Mouse (Mus musculus) intestine, embryonic 14.5 days (tissue): Measurements from ENCODE around the gene Clasp2. TPM values are rescaled to one million over a fixed set of nuclear protein-coding genes. Genes with fewer than 3 reads are reported as not detected.

Experiments used
- ATAC-seq: fragments of 200-750 bp; cut with Nextera tagmentation; replicated peaks from 2 replicates; pipeline ENCODE4 v1.8.0; 2017; ENCODE audit warnings: low read depth, moderate number of reproducible peaks, moderate TSS enrichment, moderate library complexity; ENCODE audit not compliant: low FRiP score, low TSS enrichment
- DNase-seq: peaks from one replicate; pipeline ENCODE4 v3.0.0-alpha.2; 2018; ENCODE audit warnings: low spot score
- H3K27ac ChIP-seq: fragments of 300-500 bp; sonication (generic); 2 replicates; pipeline ENCODE4 v1.5.1; 2014; ENCODE audit warnings: low read depth, mild to moderate bottlenecking, control low read depth
- H3K27me3 ChIP-seq: fragments of 300-500 bp; sonication (generic); replicated peaks from 2 replicates; pipeline ENCODE4 v1.6.1; 2014; ENCODE audit warnings: low read length, control low read depth; ENCODE audit not compliant: control insufficient read depth, insufficient read depth
- H3K36me3 ChIP-seq: fragments of 300-500 bp; sonication (generic); 2 replicates; pipeline ENCODE4 v1.6.1; 2014; ENCODE audit warnings: low read length, control low read depth; ENCODE audit not compliant: control insufficient read depth, insufficient read depth
- H3K4me1 ChIP-seq: fragments of 300-500 bp; sonication (generic); replicated peaks from 2 replicates; pipeline ENCODE4 v1.6.1; 2014; ENCODE audit warnings: low read length, control low read depth, mixed read lengths; ENCODE audit not compliant: control insufficient read depth, insufficient read depth
- H3K4me2 ChIP-seq: fragments of 300-500 bp; sonication (generic); 2 replicates; pipeline ENCODE4 v1.6.1; 2014; ENCODE audit warnings: low read length
- H3K4me3 ChIP-seq: fragments of 300-500 bp; sonication (generic); 2 replicates; pipeline ENCODE4 v1.5.1; 2014; ENCODE audit warnings: low read depth, low read length, control low read depth, mixed read lengths
- H3K9ac ChIP-seq: fragments of 300-500 bp; sonication (generic); 2 replicates; pipeline ENCODE4 v1.6.1; 2014; ENCODE audit warnings: mild to moderate bottlenecking, low read length
- H3K9me3 ChIP-seq: fragments of 300-500 bp; sonication (generic); 2 replicates; pipeline ENCODE4 v1.6.1; 2016; ENCODE audit warnings: low read length, control low read depth; ENCODE audit not compliant: control insufficient read depth
- WGBS: fragments of 180-500 bp; shearing (Covaris S2); extraction: QIAGEN DNeasy Blood & Tissue Kit; methylation state at CpG from one replicate; pipeline ENCODE4 v1.1.7; 2014; 5-methylcytosine and 5-hydroxymethylcytosine counted together
- polyA plus RNA-seq: library from polyadenylated mRNA; unstranded; fragments of >200 nt; fragmentation: Nextera tagmentation; extraction: Ambion mirVana; gene quantifications from 2 replicates; pipeline ENCODE4 v1.2.1, GENCODE M21; 2014

Clasp2 gene
- polyA plus RNA-seq, 1 experiment from 2014 or later = 30.3 TPM

DNA sequence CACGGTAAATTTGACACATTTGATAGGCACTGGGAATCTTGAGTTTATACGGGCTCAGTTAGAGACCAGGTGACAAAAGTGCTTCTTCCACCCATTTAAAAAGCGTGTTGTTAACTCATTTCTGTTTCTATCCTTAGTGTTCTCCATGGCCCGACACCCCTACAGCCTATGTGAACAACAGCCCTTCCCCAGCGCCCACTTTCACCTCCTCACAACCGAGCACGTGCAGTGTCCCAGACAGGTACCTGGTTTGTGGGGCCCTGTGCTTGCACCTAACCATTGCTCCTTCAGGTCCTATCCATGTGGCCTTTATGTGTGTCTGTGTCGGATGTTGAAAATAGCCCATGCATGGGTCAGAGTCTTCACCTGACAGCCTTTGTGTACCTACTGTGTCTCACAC is 223.1 kb downstream of the Clasp2 start:
- H3K4me3 ChIP-seq = no peak overlapping the region
- no peaks in the 10 kb centered on the region for H3K9me3 ChIP-seq
- no peak overlapping the region for H3K4me2 ChIP-seq
- DNase-seq (no peak), ATAC-seq (no peak)
- H3K9ac ChIP-seq = no peak overlapping the region
- no peaks in the 10 kb centered on the region for H3K27me3 ChIP-seq
- H3K4me1 ChIP-seq = no peaks in the 10 kb centered on the region
- no peak overlapping the region for H3K27ac ChIP-seq
- peaks cover 89% of the 10 kb centered on the region for H3K36me3 ChIP-seq
- 91% methylated on average over 8 of the region's 8 CpGs for WGBS

DNA sequence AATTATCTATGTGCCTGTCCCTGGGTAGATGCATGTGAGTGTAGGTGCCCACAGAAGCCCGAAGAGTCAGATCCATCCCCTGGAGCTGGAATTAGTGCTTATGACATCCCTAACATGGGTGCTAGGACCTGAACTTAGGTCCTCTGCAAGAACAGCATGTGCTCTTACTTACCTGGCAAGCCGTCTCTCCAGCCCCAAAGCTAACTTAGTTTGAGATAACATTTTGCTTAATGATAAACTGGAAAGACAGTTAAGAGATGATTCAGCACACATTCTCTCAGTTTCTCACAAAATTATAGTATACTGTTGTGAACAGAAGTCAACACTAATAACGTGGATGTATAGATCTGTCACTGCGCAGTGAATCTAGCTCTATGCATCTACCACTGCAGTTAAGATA is 225.6 kb downstream of the Clasp2 start:
- Histone ChIP-seq H3K9me3 (no peaks in the 10 kb centered on the region), H3K4me2 (no peak overlapping the region), H3K9ac (no peak overlapping the region), H3K36me3 (peaks cover 93% of the 10 kb centered on the region), H3K4me1 (no peaks in the 10 kb centered on the region), H3K27ac (no peak overlapping the region), H3K4me3 (no peak overlapping the region), H3K27me3 (no peaks in the 10 kb centered on the region)
- WGBS = 92% methylated on average over 4 of the region's 4 CpGs
- no peak for DNase-seq
- no peak for ATAC-seq

DNA sequence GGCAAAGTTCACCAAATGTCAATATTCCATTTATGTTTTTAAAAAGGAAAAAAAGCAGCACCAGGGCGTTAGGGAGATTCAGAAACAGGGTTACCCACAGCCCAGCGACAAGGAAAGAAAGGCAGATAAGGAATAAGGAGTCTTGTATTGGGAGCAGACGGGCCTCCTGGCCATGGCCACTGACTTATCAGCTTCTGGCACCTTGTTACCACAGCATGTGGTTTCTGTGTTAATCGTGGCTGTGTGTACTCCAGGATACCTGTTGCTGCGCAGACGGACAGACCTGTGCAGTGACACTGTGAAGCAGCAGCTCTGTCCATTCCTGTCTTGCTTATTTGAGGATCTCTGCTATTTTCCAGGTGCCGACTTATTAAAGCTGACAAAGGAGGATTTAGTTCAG is 227.7 kb downstream of the Clasp2 start:
- Histone ChIP-seq H3K27ac (no peak overlapping the region), H3K9ac (no peak overlapping the region), H3K4me1 (no peaks in the 10 kb centered on the region), H3K9me3 (no peaks in the 10 kb centered on the region), H3K4me3 (no peak overlapping the region), H3K36me3 (peaks cover 90% of the 10 kb centered on the region), H3K27me3 (no peaks in the 10 kb centered on the region), H3K4me2 (no peak overlapping the region)
- ATAC-seq = no peak
- 87% methylated on average over 7 of the region's 7 CpGs for WGBS
- DNase-seq = no peak

Other genes with a start within 250 kb of the Clasp2 start
- 82.4 and 85.5 TPM in 2 replicates for gene Pdcd6ip, start 33.2 kb upstream of the Clasp2 start, polyA plus RNA-seq
- gene Ubp1, start 189.5 kb downstream of the Clasp2 start, polyA plus RNA-seq = 42.1 and 44.6 TPM in 2 replicates